Mouse (Mus musculus): ENCODE data around the gene Mthfd1l. TPM values are rescaled to one million over a fixed set of nuclear protein-coding genes. Genes with fewer than 3 reads are reported as not detected.
A peak's percentile ranks its signal among the peaks of the same experiment; 100 is the strongest.

The Mthfd1l gene
- polyA plus RNA-seq, 1 experiment from 2014 or later: 18.4 TPM

GRCm38 (mm10) chr10:4130034-4130607 lies 157.2 kb downstream of the Mthfd1l start:
- H3K36me3 ChIP-seq: no peaks in the 10 kb centered on the region
- H3K4me1 ChIP-seq: peaks cover 58% of the 10 kb centered on the region
- no peaks in the 10 kb centered on the region for H3K27me3 ChIP-seq
- no peak overlapping the region for H3K9ac ChIP-seq
- 85% methylated on average over 11 of the region's 11 CpGs for WGBS
- no peak for ATAC-seq (replicated peaks; ENCODE audit: low FRiP score)
- H3K4me2 ChIP-seq: no peak overlapping the region
- H3K4me3 ChIP-seq (replicated peaks): no peak overlapping the region
- peak overlapping the region; percentile 94 for H3K27ac ChIP-seq
- H3K9me3 ChIP-seq (replicated peaks): no peaks in the 10 kb centered on the region

DNA sequence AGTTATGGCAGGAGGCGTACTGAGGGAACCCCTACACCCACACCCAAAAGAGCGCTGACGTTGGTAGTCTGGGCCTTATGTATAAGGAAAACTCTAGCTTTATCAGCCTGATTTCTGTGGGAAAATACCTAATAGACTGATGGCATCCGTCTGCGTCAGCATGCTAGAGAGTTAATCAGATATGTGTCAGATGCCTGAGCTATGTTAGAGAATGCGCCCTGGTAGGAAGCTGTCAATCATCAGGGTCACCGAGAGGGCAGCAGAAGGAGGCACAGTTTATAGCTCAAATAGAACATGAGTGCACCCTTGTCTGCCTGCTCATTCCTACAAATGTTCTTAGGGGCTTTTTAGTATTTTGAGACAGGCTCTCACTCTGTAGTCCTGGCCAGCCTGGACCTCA lies 159.8 kb downstream of the Mthfd1l start:
- H3K9me3 ChIP-seq (replicated peaks): no peaks in the 10 kb centered on the region
- 51% methylated on average over 7 of the region's 7 CpGs for WGBS
- H3K27me3 ChIP-seq: no peaks in the 10 kb centered on the region
- peaks cover 34% of the 10 kb centered on the region for H3K4me1 ChIP-seq
- H3K4me3 ChIP-seq (replicated peaks): no peak overlapping the region
- no peak overlapping the region for H3K9ac ChIP-seq
- peak overlapping the region; percentile 52 for H3K27ac ChIP-seq
- ATAC-seq (replicated peaks; ENCODE audit: low FRiP score): no peak
- no peaks in the 10 kb centered on the region for H3K36me3 ChIP-seq
- no peak overlapping the region for H3K4me2 ChIP-seq

DNA sequence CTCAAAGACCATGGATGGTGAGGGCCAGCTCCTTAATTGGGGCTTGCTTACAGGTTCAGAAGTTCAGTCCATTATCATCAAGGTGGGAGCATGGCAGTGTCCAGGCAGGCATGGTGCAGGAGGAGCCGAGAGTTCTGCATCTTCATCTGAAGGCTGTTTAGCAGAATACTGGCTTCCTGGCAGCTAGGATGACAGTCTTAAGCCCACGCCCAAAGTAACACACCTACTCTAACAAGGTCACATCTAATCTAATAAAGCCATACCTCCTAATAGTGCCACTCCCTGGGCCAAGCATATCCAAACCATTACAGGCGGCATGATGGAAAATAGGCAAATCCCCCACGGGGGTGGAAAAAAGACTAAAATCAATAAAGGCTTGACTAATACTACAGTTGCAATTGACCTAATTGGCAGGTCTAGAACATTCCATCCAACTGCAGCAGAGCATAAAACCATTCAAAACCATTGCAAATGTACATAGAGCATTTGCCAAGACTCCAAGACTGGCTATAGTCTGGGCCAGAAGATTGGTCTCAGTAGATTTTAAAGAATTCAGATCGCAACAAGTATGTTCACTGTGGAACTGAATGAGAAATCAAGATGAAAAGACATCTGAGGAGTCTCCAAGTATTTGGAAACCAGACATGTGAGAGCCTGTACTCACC lies 162.3 kb downstream of the Mthfd1l start:
- Histone ChIP-seq H3K4me1 (peaks cover 9% of the 10 kb centered on the region), H3K27ac (no peak overlapping the region), H3K4me2 (no peak overlapping the region), H3K36me3 (no peaks in the 10 kb centered on the region), H3K27me3 (no peaks in the 10 kb centered on the region), H3K4me3 (replicated peaks) (no peak overlapping the region), H3K9me3 (replicated peaks) (no peaks in the 10 kb centered on the region), H3K9ac (no peak overlapping the region)
- WGBS: 89% methylated on average over 5 of the region's 5 CpGs
- ATAC-seq (replicated peaks; ENCODE audit: low FRiP score): no peak

DNA sequence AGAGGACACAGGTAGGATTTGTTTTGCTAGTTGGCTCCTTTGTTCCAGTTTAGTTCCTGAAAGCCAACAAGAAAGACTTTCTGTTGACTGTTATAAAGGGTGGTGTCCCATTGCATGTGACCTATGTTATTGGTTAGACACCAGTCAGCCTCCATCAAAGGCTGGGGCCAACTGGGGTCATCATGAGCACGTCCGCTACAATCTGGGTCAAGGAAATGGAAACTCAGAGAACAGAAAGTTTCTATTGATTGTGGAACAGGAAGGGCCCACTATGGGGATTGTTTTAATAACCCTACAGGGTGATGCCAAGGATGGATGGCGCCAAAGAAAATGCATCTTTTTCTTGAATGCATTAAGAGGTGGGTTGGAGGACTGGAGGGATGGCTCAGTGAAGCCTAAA lies 166.6 kb downstream of the Mthfd1l start:
- WGBS: 88% methylated on average over 3 of the region's 3 CpGs

DNA sequence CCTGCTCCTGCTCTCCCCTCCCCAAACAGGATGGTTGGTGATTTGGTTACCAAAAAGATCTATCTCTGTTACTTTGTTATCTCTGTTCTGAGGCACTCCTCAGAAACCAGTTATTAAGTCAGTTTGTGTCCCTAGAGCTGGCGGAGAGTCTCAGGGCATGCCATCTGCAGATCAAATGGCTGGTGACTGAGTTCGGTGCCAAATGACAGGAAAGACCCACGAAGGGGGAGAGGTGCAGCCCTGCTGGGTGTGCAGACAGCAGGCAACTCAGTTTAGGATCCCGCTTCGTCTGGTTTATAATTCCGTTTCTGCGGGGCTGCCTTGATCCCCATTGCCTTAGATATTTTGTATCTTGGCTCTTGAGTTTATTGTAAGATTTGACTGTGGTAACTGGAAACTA lies 168.8 kb downstream of the Mthfd1l start:
- Histone ChIP-seq H3K4me2 (no peak overlapping the region), H3K4me3 (replicated peaks) (no peak overlapping the region), H3K27ac (no peak overlapping the region), H3K9ac (no peak overlapping the region), H3K4me1 (peaks cover 16% of the 10 kb centered on the region), H3K36me3 (no peaks in the 10 kb centered on the region), H3K27me3 (no peaks in the 10 kb centered on the region), H3K9me3 (replicated peaks) (no peaks in the 10 kb centered on the region)
- WGBS: 62% methylated on average over 7 of the region's 7 CpGs
- ATAC-seq (replicated peaks; ENCODE audit: low FRiP score): no peak

More for the DNA sequence above, 166.6 kb downstream of the Mthfd1l start:
- ATAC-seq (replicated peaks; ENCODE audit: low FRiP score): no peak
- no peak overlapping the region for H3K27ac ChIP-seq
- H3K27me3 ChIP-seq: no peaks in the 10 kb centered on the region
- H3K9ac ChIP-seq: no peak overlapping the region
- H3K4me1 ChIP-seq: 0 out of 2 replicates have a peak, but pooled peaks cover 4% of the 10 kb centered on the region
- no peaks in the 10 kb centered on the region for H3K9me3 ChIP-seq (replicated peaks)
- no peaks in the 10 kb centered on the region for H3K36me3 ChIP-seq
- no peak overlapping the region for H3K4me3 ChIP-seq (replicated peaks)
- H3K4me2 ChIP-seq: no peak overlapping the region

- H3K36me3 ChIP-seq: no peaks in the 10 kb centered on the region
- H3K4me2 ChIP-seq: no peak overlapping the region
- no peaks in the 10 kb centered on the region for H3K9me3 ChIP-seq (replicated peaks)
- no peak for ATAC-seq (replicated peaks; ENCODE audit: low FRiP score)
- no peak overlapping the region for H3K9ac ChIP-seq
- H3K27ac ChIP-seq: no peak overlapping the region
- no peak overlapping the region for H3K4me3 ChIP-seq (replicated peaks)
- peaks cover 21% of the 10 kb centered on the region for H3K4me1 ChIP-seq
- no peaks in the 10 kb centered on the region for H3K27me3 ChIP-seq
- WGBS: 81% methylated on average over 10 of the region's 10 CpGs
These were observed 169.9 kb downstream of the Mthfd1l start for GRCm38 (mm10) chr10:4142816-4143215.

DNA sequence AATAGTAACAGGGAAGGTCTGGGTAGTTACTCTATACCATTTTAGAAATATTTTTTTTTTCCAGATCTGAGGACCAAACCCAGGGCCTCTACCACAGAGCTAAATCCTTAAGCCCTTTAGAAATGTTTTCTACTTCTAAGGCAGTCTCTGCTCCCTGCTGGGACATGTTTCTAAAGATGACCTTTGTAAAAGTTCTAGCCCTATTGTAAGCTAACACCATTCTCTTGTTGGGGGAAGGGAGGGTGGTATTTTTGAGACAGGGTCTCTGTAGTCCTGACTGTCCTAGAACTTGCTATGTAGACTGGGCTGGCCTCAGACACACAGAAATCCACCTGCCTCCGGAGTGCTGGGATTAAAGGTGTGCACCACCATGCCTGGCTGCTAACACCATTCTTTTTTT lies 170.5 kb downstream of the Mthfd1l start:
- peaks cover 24% of the 10 kb centered on the region for H3K4me1 ChIP-seq
- no peak overlapping the region for H3K4me2 ChIP-seq
- no peak overlapping the region for H3K27ac ChIP-seq
- H3K9me3 ChIP-seq (replicated peaks): no peaks in the 10 kb centered on the region
- H3K9ac ChIP-seq: no peak overlapping the region
- 71% methylated on average over 1 of the region's 1 CpGs for WGBS
- no peak for ATAC-seq (replicated peaks; ENCODE audit: low FRiP score)
- H3K27me3 ChIP-seq: no peaks in the 10 kb centered on the region
- H3K36me3 ChIP-seq: no peaks in the 10 kb centered on the region
- H3K4me3 ChIP-seq (replicated peaks): no peak overlapping the region

- Histone ChIP-seq H3K4me3 (replicated peaks) (no peak overlapping the region), H3K9ac (no peak overlapping the region), H3K4me1 (peaks cover 24% of the 10 kb centered on the region), H3K27ac (peak overlapping the region; percentile 52; the same call in 1 of the 2 replicates), H3K4me2 (no peak overlapping the region), H3K36me3 (peaks cover 9% of the 10 kb centered on the region; the same call in 1 of the 2 replicates), H3K27me3 (no peaks in the 10 kb centered on the region), H3K9me3 (replicated peaks) (no peaks in the 10 kb centered on the region)
- WGBS: 52% methylated on average over 16 of the region's 16 CpGs
- no peak for ATAC-seq (replicated peaks; ENCODE audit: low FRiP score)
These were observed 172.3 kb downstream of the Mthfd1l start for GRCm38 (mm10) chr10:4145080-4145807.

DNA sequence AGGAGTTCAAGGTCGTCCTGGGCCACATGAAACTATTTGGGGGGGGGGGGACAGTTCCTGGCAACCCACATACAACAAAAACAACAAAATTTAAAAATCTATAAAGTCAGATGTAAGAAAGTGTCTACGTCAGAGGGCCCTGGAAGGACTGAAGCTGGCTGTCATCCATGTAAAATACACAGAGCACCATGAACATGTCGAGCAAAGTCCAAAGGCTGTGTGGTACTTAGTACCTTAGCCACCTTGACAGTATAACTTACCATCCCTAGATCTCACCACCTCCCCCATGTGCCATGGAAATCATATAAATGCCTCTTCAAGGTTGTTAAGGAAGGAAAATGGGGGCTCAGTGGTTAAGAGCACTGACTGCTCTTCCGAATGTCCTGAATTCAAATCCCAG lies 174.0 kb downstream of the Mthfd1l start:
- H3K9ac ChIP-seq: no peak overlapping the region
- H3K4me2 ChIP-seq: no peak overlapping the region
- no peak overlapping the region for H3K4me3 ChIP-seq (replicated peaks)
- peaks cover 21% of the 10 kb centered on the region for H3K4me1 ChIP-seq
- H3K36me3 ChIP-seq: peaks cover 18% of the 10 kb centered on the region
- 0 out of 2 replicates have a peak, but pooled peaks cover 3% of the 10 kb centered on the region for H3K9me3 ChIP-seq (replicated peaks)
- no peaks in the 10 kb centered on the region for H3K27me3 ChIP-seq
- no peak overlapping the region for H3K27ac ChIP-seq
- WGBS: 79% methylated on average over 4 of the region's 4 CpGs
- ATAC-seq (replicated peaks; ENCODE audit: low FRiP score): no peak

GRCm38 (mm10) chr10:4151159-4151558 lies 178.2 kb downstream of the Mthfd1l start:
- H3K4me2 ChIP-seq: no peak overlapping the region
- 0 out of 2 replicates have a peak, but pooled peaks cover 3% of the 10 kb centered on the region for H3K9me3 ChIP-seq (replicated peaks)
- H3K27ac ChIP-seq: no peak overlapping the region
- H3K27me3 ChIP-seq: no peaks in the 10 kb centered on the region
- no peak overlapping the region for H3K4me3 ChIP-seq (replicated peaks)
- H3K36me3 ChIP-seq: peaks cover 18% of the 10 kb centered on the region
- peaks cover 18% of the 10 kb centered on the region for H3K4me1 ChIP-seq
- ATAC-seq (replicated peaks; ENCODE audit: low FRiP score): no peak
- WGBS: 90% methylated on average over 4 of the region's 4 CpGs
- H3K9ac ChIP-seq: no peak overlapping the region

DNA sequence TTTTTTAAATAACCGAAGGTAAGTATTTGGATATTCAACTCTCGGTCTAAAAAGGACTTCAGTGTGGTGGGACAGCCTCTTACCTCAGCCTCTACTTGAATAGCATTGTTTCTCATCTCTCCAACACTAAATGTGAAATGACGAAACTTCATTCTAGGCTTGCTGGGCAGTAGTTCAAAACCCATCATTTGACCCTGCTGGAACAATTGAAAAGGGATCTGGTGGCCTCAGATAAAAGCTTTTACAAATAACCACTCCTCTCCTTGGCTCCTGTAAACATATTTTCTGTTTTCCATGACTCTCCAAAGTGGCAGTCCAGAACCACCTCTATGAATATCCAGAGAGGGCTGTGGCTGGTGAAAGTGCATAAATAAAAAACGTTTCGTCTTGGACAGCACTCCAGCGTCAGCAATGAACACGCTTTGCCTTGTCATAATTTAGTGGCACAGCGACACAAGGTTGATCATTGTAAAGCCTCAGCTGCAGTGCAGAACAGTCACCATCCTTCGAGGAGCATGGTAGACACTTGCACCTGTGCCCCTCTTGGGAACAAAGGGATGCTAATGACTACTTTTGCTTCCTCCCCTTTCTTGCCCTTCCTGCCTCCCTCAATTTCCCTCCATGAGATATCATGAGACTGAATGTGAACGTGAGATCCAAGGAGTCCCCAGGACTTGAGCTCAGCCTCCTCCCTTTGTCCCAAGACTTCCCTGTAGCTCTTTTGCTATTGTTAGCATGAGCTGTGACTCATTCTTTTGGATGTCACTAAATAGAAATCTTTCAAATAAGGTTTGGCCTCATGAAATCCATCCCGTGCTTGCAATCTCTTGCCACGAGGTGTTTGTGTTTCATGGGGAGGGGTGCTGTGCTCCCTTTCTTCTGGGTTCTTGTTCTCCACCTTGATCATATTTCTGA lies 179.2 kb downstream of the Mthfd1l start:
- no peaks in the 10 kb centered on the region for H3K27me3 ChIP-seq
- H3K9ac ChIP-seq: no peak overlapping the region
- ATAC-seq (replicated peaks; ENCODE audit: low FRiP score): no peak
- 0 out of 2 replicates have a peak, but pooled peaks cover 3% of the 10 kb centered on the region for H3K9me3 ChIP-seq (replicated peaks)
- H3K27ac ChIP-seq: no peak overlapping the region
- 79% methylated on average over 12 of the region's 12 CpGs for WGBS
- no peak overlapping the region for H3K4me2 ChIP-seq
- H3K36me3 ChIP-seq: peaks cover 18% of the 10 kb centered on the region
- H3K4me3 ChIP-seq (replicated peaks): no peak overlapping the region
- peaks cover 16% of the 10 kb centered on the region for H3K4me1 ChIP-seq

Measured in kidney, embryonic 15.5 days (tissue).